11 mouse cellular contexts compared by ENCODE assay signal in the genomic region with DNA sequence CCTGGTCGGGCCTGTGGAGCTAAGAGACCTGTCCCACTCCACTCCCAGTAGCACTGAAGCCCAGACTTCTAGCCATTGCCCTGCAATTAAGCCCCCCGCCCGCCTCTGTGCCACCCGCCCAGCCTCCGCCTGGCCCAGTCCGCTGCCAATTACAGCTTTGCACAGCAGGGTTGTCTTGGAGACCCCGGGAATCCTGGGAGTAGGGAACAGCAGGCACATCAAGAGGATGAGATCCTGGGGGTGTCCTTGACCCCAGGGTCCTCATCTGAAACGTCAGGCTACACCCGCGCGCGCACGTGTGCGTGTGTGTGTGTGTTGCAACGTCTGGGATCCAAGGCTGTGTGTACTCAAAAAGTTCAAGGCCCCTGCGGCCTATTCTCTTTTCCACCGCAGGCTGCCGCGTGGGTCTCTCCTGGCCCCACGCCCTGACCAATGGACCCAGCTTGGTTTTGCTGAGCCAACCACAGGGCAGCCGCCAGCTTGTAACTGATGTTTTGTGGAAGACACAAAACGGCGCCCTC. TPM values are rescaled to one million over a fixed set of nuclear protein-coding genes. Genes with fewer than 3 reads are reported as not detected.
DNase-seq lines count a peak whose midpoint lies in the region; ATAC-seq and TF ChIP-seq lines count a peak whose summit lies in the region.
"Had no signal": no experiment of that assay in that cellular context is flagged by ENCODE, and none has a peak within 500 bp of the region (broad histone marks: within the 10 kb centered on the region; RNA-seq: fewer than 3 reads in every experiment).

No protein-coding gene starts in this region.

- TF ChIP-seq POLR2A in kidney, adult 2 months (IDR thresholded peaks at IDR 0.05; ENCODE audit: low read depth, low read length) = no peak

- no peak for TF ChIP-seq CTCF in kidney, postnatal 0 days (IDR thresholded peaks at IDR 0.05; ENCODE audit: low read depth)
- no peak for TF ChIP-seq CTCF in kidney, adult 2 months (conservative IDR thresholded peaks at IDR 0.05; ENCODE audit: insufficient read depth, insufficient read length, low read depth, low read length)
- no peak for TF ChIP-seq CTCF in hindbrain, postnatal 0 days (IDR thresholded peaks at IDR 0.05; ENCODE audit: low read depth)

- no peak overlapping the region for H3K4me3 ChIP-seq in kidney, postnatal 0 days (replicated peaks; ENCODE audit: low read depth, low read length)
- H3K4me3 ChIP-seq in kidney, adult 2 months (ENCODE audit: insufficient read depth, low read depth, low read length) = no peak overlapping the region
- H3K4me3 ChIP-seq in embryonic facial prominence, embryonic 10.5 days = peak overlapping the region; percentile 50
- H3K4me3 ChIP-seq in hindbrain, postnatal 0 days (ENCODE audit: low read length) = peak overlapping the region; percentile 35
- H3K4me3 ChIP-seq in neural tube, embryonic 13.5 days = peak overlapping the region; percentile 32
- H3K4me3 ChIP-seq: erythroblast, embryonic 14.5 days; liver, embryonic 13.5 days had no signal

- 5% methylated on average over 23 of the region's 23 CpGs for WGBS in kidney, postnatal 0 days
- WGBS in kidney, adult 2 months = 16% methylated on average over 23 of the region's 23 CpGs
- WGBS in embryonic facial prominence, embryonic 10.5 days = 4% methylated on average over 23 of the region's 23 CpGs
- 3% methylated on average over 23 of the region's 23 CpGs for WGBS in hindbrain, postnatal 0 days
- 3% methylated on average over 23 of the region's 23 CpGs for WGBS in neural tube, embryonic 13.5 days

- no peaks in the 10 kb centered on the region for H3K36me3 ChIP-seq in kidney, postnatal 0 days (ENCODE audit: insufficient read depth, low read length)
- no peaks in the 10 kb centered on the region for H3K36me3 ChIP-seq in kidney, adult 2 months (ENCODE audit: control insufficient read depth, insufficient read depth, low read length)
- H3K36me3 ChIP-seq in embryonic facial prominence, embryonic 10.5 days (replicated peaks) = no peaks in the 10 kb centered on the region
- no peaks in the 10 kb centered on the region for H3K36me3 ChIP-seq in hindbrain, postnatal 0 days (ENCODE audit: insufficient read depth, low read length)
- H3K36me3 ChIP-seq in neural tube, embryonic 13.5 days = no peaks in the 10 kb centered on the region
- H3K36me3 ChIP-seq: liver, embryonic 13.5 days had no signal

- H3K4me1 ChIP-seq in kidney, postnatal 0 days (replicated peaks; ENCODE audit: insufficient read depth, low read length) = peaks cover 7% of the 10 kb centered on the region; the same call in 1 of the 2 replicates
- H3K4me1 ChIP-seq in kidney, adult 2 months (ENCODE audit: control insufficient read depth, insufficient read depth, low read length) = no peaks in the 10 kb centered on the region
- H3K4me1 ChIP-seq in embryonic facial prominence, embryonic 10.5 days = peaks cover 55% of the 10 kb centered on the region
- H3K4me1 ChIP-seq in hindbrain, postnatal 0 days (ENCODE audit: insufficient read depth, low read length) = peaks cover 14% of the 10 kb centered on the region; the same call in 1 of the 2 replicates
- peaks cover 59% of the 10 kb centered on the region for H3K4me1 ChIP-seq in neural tube, embryonic 13.5 days (replicated peaks)

- H3K27ac ChIP-seq in kidney, postnatal 0 days = no peak overlapping the region
- no peak overlapping the region for H3K27ac ChIP-seq in kidney, adult 2 months (ENCODE audit: insufficient read depth, low read depth, low read length)
- H3K27ac ChIP-seq in embryonic facial prominence, embryonic 10.5 days (replicated peaks) = no peak overlapping the region; the same call in 1 of the 2 replicates
- peak overlapping the region; percentile 32; the same call in 1 of the 2 replicates for H3K27ac ChIP-seq in hindbrain, postnatal 0 days
- H3K27ac ChIP-seq in neural tube, embryonic 13.5 days (replicated peaks) = peak overlapping the region; percentile 6; the same call in 1 of the 2 replicates
- H3K27ac ChIP-seq: liver, embryonic 13.5 days had no signal

- no peaks in the 10 kb centered on the region for H3K9me3 ChIP-seq in kidney, postnatal 0 days (replicated peaks; ENCODE audit: low read length)
- H3K9me3 ChIP-seq in embryonic facial prominence, embryonic 10.5 days = no peaks in the 10 kb centered on the region
- H3K9me3 ChIP-seq in hindbrain, postnatal 0 days (ENCODE audit: low read length) = no peaks in the 10 kb centered on the region
- no peaks in the 10 kb centered on the region for H3K9me3 ChIP-seq in neural tube, embryonic 13.5 days
- H3K9me3 ChIP-seq: liver, embryonic 13.5 days had no signal

- DNase-seq in kidney, postnatal 0 days (ENCODE audit: low spot score) = no peak
- DNase-seq in kidney, adult 2 months = no peak
- no peak for DNase-seq in embryonic facial prominence, embryonic 10.5 days (ENCODE audit: low spot score)
- DNase-seq in hindbrain, postnatal 0 days (ENCODE audit: low spot score) = peak; percentile 39
- no peak for DNase-seq in layer of hippocampus, adult 9-11 months
- no peak for DNase-seq in urinary bladder, postnatal 10 days (ENCODE audit: low spot score)
- no peak for DNase-seq in urinary bladder, postnatal 14 days (ENCODE audit: low spot score)

- no peak overlapping the region for H3K9ac ChIP-seq in kidney, postnatal 0 days (ENCODE audit: low read depth, low read length)
- H3K9ac ChIP-seq in hindbrain, postnatal 0 days (replicated peaks; ENCODE audit: low read length) = 0 out of 2 replicates have a peak overlapping the region, but pooled peaks have one; percentile 43
- H3K9ac ChIP-seq in neural tube, embryonic 13.5 days = no peak overlapping the region
- H3K9ac ChIP-seq: liver, embryonic 13.5 days had no signal

- H3K27me3 ChIP-seq in kidney, postnatal 0 days (ENCODE audit: insufficient read depth, low read length) = peaks cover 53% of the 10 kb centered on the region
- no peaks in the 10 kb centered on the region for H3K27me3 ChIP-seq in kidney, adult 2 months (replicated peaks; ENCODE audit: control insufficient read depth, insufficient read depth, low read length)
- peaks cover 100% of the 10 kb centered on the region for H3K27me3 ChIP-seq in embryonic facial prominence, embryonic 10.5 days (replicated peaks; ENCODE audit: low read depth, poor library complexity, severe bottlenecking)
- peaks cover 16% of the 10 kb centered on the region; the same call in 1 of the 2 replicates for H3K27me3 ChIP-seq in hindbrain, postnatal 0 days (ENCODE audit: insufficient read depth, low read length)
- H3K27me3 ChIP-seq in neural tube, embryonic 13.5 days = peaks cover 78% of the 10 kb centered on the region

- ATAC-seq in kidney, postnatal 0 days (replicated peaks; ENCODE audit: low FRiP score, low read depth) = no peak
- peak; percentile 43 for ATAC-seq in hindbrain, postnatal 0 days
- ATAC-seq in neural tube, embryonic 13.5 days (ENCODE audit: low read depth) = peak; percentile 33

- peak overlapping the region; percentile 43; the same call in 1 of the 2 replicates for H3K4me2 ChIP-seq in kidney, postnatal 0 days (ENCODE audit: low read length)
- peak overlapping the region; percentile 63 for H3K4me2 ChIP-seq in hindbrain, postnatal 0 days (ENCODE audit: low read depth, low read length)
- peak overlapping the region; percentile 63 for H3K4me2 ChIP-seq in neural tube, embryonic 13.5 days
- H3K4me2 ChIP-seq: liver, embryonic 13.5 days had no signal

RNA-seq across cellular contexts. Expression of a gene that starts 16.3 kb away (rescaled TPM):
- polyA plus RNA-seq in kidney, postnatal 0 days (2015; fragmentation: Nextera tagmentation; extraction: Ambion mirVana) = 0.91 and 1.0 TPM in 2 replicates
- 1.2 TPM in 2 replicates for polyA plus RNA-seq in kidney, adult 2 months (2012; rRNA removed)
- 0.70 and 1.2 TPM in 2 replicates for polyA plus RNA-seq in embryonic facial prominence, embryonic 10.5 days (2016; fragmentation: Nextera tagmentation; extraction: Ambion mirVana)
- total RNA-seq in hindbrain, postnatal 0 days (2014; rRNA removed) = 1.8 and 2.7 TPM in 2 replicates
- 0.48 and 0.68 TPM in 2 replicates for polyA plus RNA-seq in hindbrain, postnatal 0 days (2015; fragmentation: Nextera tagmentation; extraction: Ambion mirVana)
- polyA plus RNA-seq in neural tube, embryonic 13.5 days (2015; fragmentation: Nextera tagmentation; extraction: Ambion mirVana) = 0.13 and 0.15 TPM in 2 replicates
- polyA plus RNA-seq: liver, embryonic 13.5 days; Patski had no signal

RNA-seq across cellular contexts. Expression of a gene that starts 35.9 kb away (rescaled TPM):
- polyA plus RNA-seq in kidney, postnatal 0 days (2015; fragmentation: Nextera tagmentation; extraction: Ambion mirVana) = 1.9 and 2.2 TPM in 2 replicates
- polyA plus RNA-seq in kidney, adult 2 months (2012; rRNA removed) = 0.27 and 0.48 TPM in 2 replicates
- 26.5 and 26.6 TPM in 2 replicates for polyA plus RNA-seq in embryonic facial prominence, embryonic 10.5 days (2016; fragmentation: Nextera tagmentation; extraction: Ambion mirVana)
- total RNA-seq in hindbrain, postnatal 0 days (2014; rRNA removed) = 5.9 and 11.2 TPM in 2 replicates
- 6.7 and 7.4 TPM in 2 replicates for polyA plus RNA-seq in hindbrain, postnatal 0 days (2015; fragmentation: Nextera tagmentation; extraction: Ambion mirVana)
- polyA plus RNA-seq in neural tube, embryonic 13.5 days (2015; fragmentation: Nextera tagmentation; extraction: Ambion mirVana) = 8.9 and 10.0 TPM in 2 replicates
- polyA plus RNA-seq: erythroblast, embryonic 14.5 days; Patski had no signal

RNA-seq across cellular contexts. Expression of a gene that starts 47.1 kb away (rescaled TPM):
- not detected in 2 replicates for polyA plus RNA-seq in kidney, postnatal 0 days (2015; fragmentation: Nextera tagmentation; extraction: Ambion mirVana)
- 0.14 and 0.31 TPM in 2 replicates for polyA plus RNA-seq in kidney, adult 2 months (2012; rRNA removed)
- 0.21 and 0.39 TPM in 2 replicates for polyA plus RNA-seq in embryonic facial prominence, embryonic 10.5 days (2016; fragmentation: Nextera tagmentation; extraction: Ambion mirVana)
- 59.2 and 75.3 TPM in 2 replicates for total RNA-seq in hindbrain, postnatal 0 days (2014; rRNA removed)
- 12.3 and 13.6 TPM in 2 replicates for polyA plus RNA-seq in hindbrain, postnatal 0 days (2015; fragmentation: Nextera tagmentation; extraction: Ambion mirVana)
- 7.8 and 9.0 TPM in 2 replicates for polyA plus RNA-seq in neural tube, embryonic 13.5 days (2015; fragmentation: Nextera tagmentation; extraction: Ambion mirVana)
- polyA plus RNA-seq: erythroblast, embryonic 14.5 days; liver, embryonic 13.5 days; Patski had no signal

RNA-seq across cellular contexts. Expression of a gene that starts 58.6 kb away (rescaled TPM):
- polyA plus RNA-seq in kidney, postnatal 0 days (2015; fragmentation: Nextera tagmentation; extraction: Ambion mirVana) = 0.07 and 0.27 TPM in 2 replicates
- 2.9 TPM in 2 replicates for polyA plus RNA-seq in kidney, adult 2 months (2012; rRNA removed)
- polyA plus RNA-seq in embryonic facial prominence, embryonic 10.5 days (2016; fragmentation: Nextera tagmentation; extraction: Ambion mirVana) = 0.11 TPM in 1 of 2 replicates, not detected in the other
- not detected in 2 replicates for total RNA-seq in hindbrain, postnatal 0 days (2014; rRNA removed)
- polyA plus RNA-seq in hindbrain, postnatal 0 days (2015; fragmentation: Nextera tagmentation; extraction: Ambion mirVana) = not detected in 2 replicates
- polyA plus RNA-seq in neural tube, embryonic 13.5 days (2015; fragmentation: Nextera tagmentation; extraction: Ambion mirVana) = 0.39 TPM in 1 of 2 replicates, not detected in the other
- polyA plus RNA-seq: erythroblast, embryonic 14.5 days; Patski had no signal

Comparison
In these comparisons a context has a peak if more than half of its experiments do, and no peak if none do; other contexts are left out.
1. H3K27ac ChIP-seq: peak in hindbrain, postnatal 0 days (single experiment) and neural tube, embryonic 13.5 days (single experiment); none in kidney, postnatal 0 days (single experiment), kidney, adult 2 months (single experiment) and embryonic facial prominence, embryonic 10.5 days (single experiment).
2. H3K4me3 ChIP-seq: peak in embryonic facial prominence, embryonic 10.5 days (single experiment), hindbrain, postnatal 0 days (single experiment) and neural tube, embryonic 13.5 days (single experiment); none in kidney, postnatal 0 days (single experiment) and kidney, adult 2 months (single experiment).
3. Peak in every context shown above with its lines, with median percentiles within 50 percentile points of each other: H3K4me2 ChIP-seq.